Mouse (Mus musculus) right cerebral cortex, postnatal 36 days (tissue): Measurements from ENCODE around the gene Pabpc1l.

Source experiments
- DNase-seq, 2 experiments: peaks; one replicate each; pipeline ENCODE4 v3.0.0; 2022; ENCODE audit warnings: low spot score in 2 of 2, mixed read lengths in 1 of 2

Gene Pabpc1l

GRCm38 (mm10) chr2:164084342-164084700 is 59.1 kb downstream of the Pabpc1l start:
- no peak for DNase-seq

GRCm38 (mm10) chr2:164087416-164088017 is 62.3 kb downstream of the Pabpc1l start:
- no peak for DNase-seq

- DNase-seq = no peak
These were observed 64.3 kb downstream of the Pabpc1l start for GRCm38 (mm10) chr2:164089508-164089907.

GRCm38 (mm10) chr2:164094152-164094551 is 68.9 kb downstream of the Pabpc1l start:
- no peak for DNase-seq

GRCm38 (mm10) chr2:164098603-164099250 is 73.5 kb downstream of the Pabpc1l start:
- peak; percentile 37 to 48 for DNase-seq
